Mouse (Mus musculus) frontal cortex, adult (tissue): ENCODE data around the gene Dedd2.

Experiments used
- ATAC-seq: cut with Nextera tagmentation; 2 replicates; pipeline ENCODE4 v1.9.2; 2017; ENCODE audit warnings: mild to moderate bottlenecking, moderate library complexity, mixed read lengths; ENCODE audit not compliant: low TSS enrichment

The Dedd2 gene

GRCm38 (mm10) chr7:25246079-25246758 is 25.8 kb upstream of the Dedd2 start:
- ATAC-seq: no peak

DNA sequence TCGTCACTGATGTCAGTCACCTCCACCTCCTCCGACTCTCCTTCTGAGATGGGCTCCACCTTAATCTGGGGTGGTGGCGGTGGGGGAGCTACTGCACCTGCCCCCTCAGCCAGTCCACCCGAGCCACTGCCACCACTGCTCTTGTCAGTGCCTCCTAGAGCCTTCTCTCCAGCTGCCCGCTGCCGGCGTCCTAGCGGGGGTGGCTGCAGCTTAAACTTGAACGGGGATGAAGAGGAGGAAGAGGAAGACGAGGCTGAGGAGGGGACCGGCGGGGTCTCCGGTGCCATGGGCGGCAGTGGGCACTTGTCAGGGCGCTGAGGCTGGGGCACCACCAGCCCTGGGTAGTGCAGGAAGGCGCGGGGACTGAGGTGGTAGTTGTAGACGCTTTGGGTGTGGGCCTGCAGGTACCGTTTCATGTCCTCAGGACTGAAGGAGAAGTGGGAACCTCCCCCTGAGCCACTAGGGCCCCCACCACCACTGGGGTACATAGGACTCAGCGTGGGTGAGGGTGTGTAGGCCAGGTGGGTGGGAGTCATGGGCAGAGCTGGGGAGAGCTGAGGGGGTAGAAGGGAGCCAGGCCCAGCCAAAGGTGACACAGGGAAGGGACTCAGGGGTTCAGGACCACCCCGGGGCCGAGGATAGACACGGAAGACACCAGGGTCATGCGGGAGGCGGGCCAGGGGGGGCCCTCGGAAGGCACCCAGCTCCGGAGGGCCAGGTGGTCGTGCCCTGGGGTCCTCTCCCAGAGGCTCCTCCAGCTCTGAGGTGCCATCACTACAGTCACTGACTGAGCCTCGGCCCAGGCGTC is 24.4 kb upstream of the Dedd2 start:
- no peak for ATAC-seq

DNA sequence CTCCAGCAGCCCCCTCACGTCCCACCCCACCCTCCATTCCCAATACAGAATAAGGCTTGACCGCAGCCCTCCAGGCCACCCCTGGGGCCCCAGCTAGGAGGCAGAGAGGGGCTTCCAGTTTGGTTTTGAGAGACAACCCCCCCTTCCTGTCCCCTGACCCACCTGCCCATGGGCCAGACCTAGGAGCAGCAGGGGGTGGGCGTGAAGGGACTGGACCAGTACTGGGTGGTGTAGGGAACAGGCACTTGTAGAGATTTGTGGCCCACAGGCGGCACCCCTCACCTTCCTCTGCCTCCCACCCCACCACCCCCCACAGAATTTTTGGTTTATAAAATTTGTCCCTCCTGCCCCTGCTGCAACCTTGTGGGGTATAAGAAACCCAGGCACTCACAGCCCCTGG is 22.9 kb upstream of the Dedd2 start:
- no peak for ATAC-seq

- ATAC-seq: peak; percentile 39
Observed at GRCm38 (mm10) chr7:25241062-25241461, 20.6 kb upstream of the Dedd2 start.

DNA sequence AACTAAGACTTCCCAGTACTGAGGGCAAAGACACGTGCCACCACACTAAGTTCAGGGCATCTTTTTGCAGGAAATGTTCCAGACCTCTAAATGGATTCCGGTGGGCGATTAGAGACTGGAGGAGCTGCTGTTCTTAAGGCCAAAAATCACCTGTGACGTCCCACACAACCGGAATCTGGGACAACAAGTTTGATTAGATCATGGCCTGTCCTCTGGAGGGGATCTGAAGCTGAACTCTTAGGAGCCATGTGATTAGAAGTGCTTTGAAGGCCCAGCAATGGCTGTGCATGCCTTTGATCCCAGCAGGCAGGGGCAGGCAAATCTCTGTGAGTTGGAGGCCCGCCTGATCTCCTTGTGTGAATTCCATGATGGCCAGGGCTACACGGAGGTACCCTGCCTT is 20.2 kb upstream of the Dedd2 start:
- no peak for ATAC-seq

GRCm38 (mm10) chr7:25238829-25239623 is 18.6 kb upstream of the Dedd2 start:
- peak; percentile 56 for ATAC-seq

GRCm38 (mm10) chr7:25238015-25238706 is 17.7 kb upstream of the Dedd2 start:
- peak; percentile 69 for ATAC-seq

- peak; percentile 67 for ATAC-seq
Observed at GRCm38 (mm10) chr7:25237249-25238014, 17.0 kb upstream of the Dedd2 start, which contains the start of gene Gsk3a. TSS of gene Gsk3a (minus strand) at chr7:25237851.

DNA sequence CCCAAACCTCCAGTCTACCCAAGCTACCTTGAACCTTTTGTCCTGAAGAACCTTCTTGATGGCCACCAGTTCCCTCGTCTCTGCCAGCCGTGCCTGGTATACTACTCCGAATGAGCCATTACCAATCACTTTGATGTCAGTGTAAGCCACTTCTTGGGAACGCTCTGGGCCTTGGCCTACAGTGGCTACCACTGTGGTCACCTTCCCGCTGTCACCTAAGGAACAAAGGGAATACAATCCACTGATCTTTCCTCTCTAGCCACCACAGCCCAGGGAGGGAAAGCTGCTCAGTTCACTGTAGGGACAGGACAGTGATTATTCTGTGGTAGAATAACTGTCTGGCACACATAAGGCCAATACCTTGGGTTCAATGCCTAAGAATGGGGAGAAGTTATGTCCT is 15.1 kb upstream of the Dedd2 start:
- ATAC-seq: no peak

- ATAC-seq: no peak
Observed at GRCm38 (mm10) chr7:25233061-25233460, 12.6 kb upstream of the Dedd2 start.

GRCm38 (mm10) chr7:25232101-25232648 is 11.8 kb upstream of the Dedd2 start:
- no peak for ATAC-seq

GRCm38 (mm10) chr7:25230690-25231285 is 10.4 kb upstream of the Dedd2 start:
- ATAC-seq: no peak

GRCm38 (mm10) chr7:25227523-25228300 is 7.3 kb upstream of the Dedd2 start:
- ATAC-seq: peak; percentile 32; the same call in 1 of the 2 replicates

DNA sequence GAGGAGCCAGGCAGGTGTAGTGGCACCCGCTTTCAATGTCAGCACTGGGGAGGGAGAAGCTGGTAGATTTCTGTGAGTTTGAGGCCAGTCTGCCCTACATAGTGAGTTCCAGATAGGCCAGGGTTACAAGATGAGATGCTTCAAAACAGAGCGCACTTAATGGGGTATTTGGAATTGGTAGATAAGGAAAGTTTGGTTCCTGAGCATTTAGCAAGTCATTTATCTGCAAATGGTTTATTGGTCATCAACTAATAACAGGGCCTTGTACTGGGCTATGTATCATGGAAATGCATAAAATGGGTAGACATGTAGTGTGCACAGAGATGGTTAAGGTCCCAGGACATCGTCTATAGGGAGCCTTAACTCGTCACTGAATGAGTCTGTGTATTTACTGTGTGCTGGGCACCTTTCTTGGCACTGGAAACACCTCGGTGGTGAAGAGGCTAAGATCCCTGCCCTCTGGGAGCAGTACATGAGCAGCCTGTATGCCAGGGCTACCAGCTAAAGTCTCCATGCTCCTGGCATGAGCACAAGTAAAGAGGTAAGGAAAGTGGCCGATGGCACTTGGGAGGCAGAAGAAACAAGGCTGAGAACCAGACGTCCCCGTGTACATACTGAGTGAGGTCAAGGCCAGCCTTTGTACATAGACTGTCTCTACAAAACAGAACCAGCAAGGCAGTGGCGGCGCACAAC is 2.0 kb upstream of the Dedd2 start:
- no peak for ATAC-seq

DNA sequence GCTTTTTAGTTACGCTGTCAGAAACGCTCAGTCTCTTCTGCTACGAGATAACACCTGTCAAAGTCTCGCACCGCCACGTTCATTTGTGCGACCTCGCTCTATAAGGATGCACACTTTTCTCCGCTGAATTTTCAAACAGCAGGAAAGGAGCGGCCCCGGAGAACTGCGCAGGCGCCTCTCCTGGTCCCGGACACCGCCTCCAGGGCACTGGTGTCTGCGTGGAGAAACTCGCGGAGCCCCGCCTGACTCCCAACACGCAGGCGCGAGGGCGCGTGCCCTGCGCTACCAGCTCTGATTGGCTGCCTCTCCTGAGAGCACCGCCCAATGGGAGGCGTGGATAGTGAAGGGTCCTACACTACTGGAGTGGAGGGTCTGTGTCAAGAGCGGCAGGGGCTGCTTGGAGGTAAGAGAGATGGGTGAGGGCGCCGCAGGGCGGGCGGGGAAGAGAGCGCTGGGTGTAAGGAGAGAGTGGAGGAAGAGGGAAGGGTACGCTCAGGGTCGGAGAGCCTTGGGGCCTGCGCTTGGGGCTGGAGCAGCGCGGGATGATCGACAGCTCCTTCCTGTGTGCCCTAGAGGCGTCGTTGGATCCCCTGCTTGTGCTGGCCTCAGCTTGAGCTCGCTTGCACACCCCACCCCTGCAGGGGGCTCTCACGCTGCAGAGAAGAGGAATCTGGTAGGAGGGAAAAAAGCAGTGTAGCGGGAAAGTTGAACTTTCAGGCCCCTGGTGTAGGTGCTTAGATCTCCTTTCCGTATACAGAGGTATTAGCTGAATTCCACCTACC is 878 bp upstream of the Dedd2 start, which contains the start of gene Zfp526:
TSS of gene Zfp526 (plus strand) at position 324 of the 782 bp plus-strand sequence.
- ATAC-seq: peak; percentile 90

- ATAC-seq: peak; percentile 80
Observed at GRCm38 (mm10) chr7:25219756-25220456, 509 bp downstream of the Dedd2 start.

GRCm38 (mm10) chr7:25219416-25219750 is 1.0 kb downstream of the Dedd2 start:
- ATAC-seq: no peak; the same call in 1 of the 2 replicates
